Mouse (Mus musculus) midbrain, embryonic 12.5 days (tissue): ENCODE results near the gene Dock6. TPM values are rescaled to one million over a fixed set of nuclear protein-coding genes. Genes with fewer than 3 reads are reported as not detected.
"Not testable (repeated sequence)": the region's sequence is repeated elsewhere in the genome, so short reads cannot be mapped to it uniquely, and the experiment has no call there.

Experiments used
- ATAC-seq: fragments of 200-750 bp; cut with Nextera tagmentation; 2 replicates; pipeline ENCODE4 v1.8.0; 2017; ENCODE audit warnings: low read depth, moderate TSS enrichment, moderate library complexity; ENCODE audit not compliant: low FRiP score
- H3K27ac ChIP-seq: fragments of 300-500 bp; sonication (generic); replicated peaks from 2 replicates; pipeline ENCODE4 v1.5.1; 2016; ENCODE audit warnings: mild to moderate bottlenecking
- H3K27me3 ChIP-seq: fragments of 300-500 bp; sonication (generic); 2 replicates; pipeline ENCODE4 v1.6.1; 2016; ENCODE audit warnings: mild to moderate bottlenecking
- H3K36me3 ChIP-seq: fragments of 300-500 bp; sonication (generic); 2 replicates; pipeline ENCODE4 v1.6.1; 2016
- H3K4me1 ChIP-seq: fragments of 300-500 bp; sonication (generic); 2 replicates; pipeline ENCODE4 v1.6.1; 2016
- H3K4me2 ChIP-seq: fragments of 300-500 bp; sonication (generic); replicated peaks from 2 replicates; pipeline ENCODE4 v1.6.1; 2016; ENCODE audit warnings: mild to moderate bottlenecking, moderate library complexity
- H3K4me3 ChIP-seq: fragments of 300-500 bp; sonication (generic); 2 replicates; pipeline ENCODE4 v1.5.1; 2016; ENCODE audit warnings: mild to moderate bottlenecking
- H3K9ac ChIP-seq: fragments of 300-500 bp; sonication (generic); replicated peaks from 2 replicates; pipeline ENCODE4 v1.6.1; 2016; ENCODE audit warnings: mild to moderate bottlenecking, moderate library complexity
- H3K9me3 ChIP-seq: fragments of 300-500 bp; sonication (generic); 2 replicates; pipeline ENCODE4 v1.6.1; 2016; ENCODE audit warnings: mild to moderate bottlenecking
- WGBS: fragments of 180-500 bp; shearing (Covaris S2); methylation state at CpG from one replicate; pipeline ENCODE4 v1.1.7; 2016; 5-methylcytosine and 5-hydroxymethylcytosine counted together
- polyA plus RNA-seq: library from polyadenylated mRNA; unstranded; fragments of >200 nt; fragmentation: Nextera tagmentation; extraction: Ambion mirVana; gene quantifications from 2 replicates; pipeline ENCODE4 v1.2.1, GENCODE M21; 2016

The Dock6 gene
- polyA plus RNA-seq = 20.0 and 24.5 TPM in 2 replicates

GRCm38 (mm10) chr9:21852128-21853091, at the start of gene Dock6:
Dock6 (minus strand) TSS chr9:21852635.
- peak; percentile 89 for ATAC-seq
- WGBS = under 1% methylated on average over 68 of the region's 68 CpGs
- Histone ChIP-seq H3K27me3 (no peaks in the 10 kb centered on the region), H3K9ac (peak within 1 kb of the TSS; percentile 61), H3K4me2 (peak within 1 kb of the TSS; percentile 62), H3K4me3 (peak within 1 kb of the TSS; percentile 60), H3K9me3 (no peaks in the 10 kb centered on the region), H3K4me1 (peaks cover 18% of the 10 kb centered on the region), H3K27ac (peak within 1 kb of the TSS; percentile 55), H3K36me3 (no peaks in the 10 kb centered on the region)

GRCm38 (mm10) chr9:21901223-21901820, 48.9 kb upstream of the Dock6 start:
- Histone ChIP-seq H3K4me1 (peaks cover 4% of the 10 kb centered on the region; the same call in 1 of the 2 replicates), H3K9ac (peak overlapping the region; percentile 28; the same call in 1 of the 2 replicates), H3K9me3 (no peaks in the 10 kb centered on the region), H3K4me3 (peak overlapping the region; percentile 48), H3K4me2 (peak overlapping the region; percentile 60), H3K27me3 (peaks cover 29% of the 10 kb centered on the region), H3K27ac (no peak overlapping the region), H3K36me3 (no peaks in the 10 kb centered on the region)
- ATAC-seq = peak; percentile 87
- 14% methylated on average over 10 of the region's 10 CpGs for WGBS

DNA sequence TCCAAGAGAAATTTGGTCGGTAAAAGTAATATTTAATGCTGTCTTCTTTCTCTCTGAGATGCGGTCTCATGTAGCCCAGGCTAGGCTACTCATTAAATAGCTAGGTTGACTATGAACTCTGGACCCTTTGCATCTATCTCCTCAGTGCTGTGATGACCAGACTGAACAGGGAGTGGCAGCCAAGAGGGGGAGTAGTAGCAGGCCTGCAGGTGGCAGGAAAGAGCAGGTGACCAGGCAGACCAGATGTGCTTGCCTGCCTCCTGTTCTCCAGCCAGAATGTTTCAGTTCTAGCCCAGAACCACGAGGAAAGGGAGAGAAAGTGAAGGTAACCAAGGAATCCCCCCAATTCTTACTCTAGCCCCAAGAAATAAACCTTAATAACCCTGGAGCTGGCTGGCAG, 36.8 kb upstream of the Dock6 start:
- 64% methylated on average over 3 of the region's 3 CpGs for WGBS
- Histone ChIP-seq H3K36me3 (no peaks in the 10 kb centered on the region), H3K9me3 (no peaks in the 10 kb centered on the region), H3K4me3 (no peak overlapping the region), H3K4me1 (no peaks in the 10 kb centered on the region), H3K27ac (no peak overlapping the region), H3K27me3 (0 out of 2 replicates have a peak, but pooled peaks cover 11% of the 10 kb centered on the region), H3K9ac (no peak overlapping the region), H3K4me2 (no peak overlapping the region)
- no peak for ATAC-seq

DNA sequence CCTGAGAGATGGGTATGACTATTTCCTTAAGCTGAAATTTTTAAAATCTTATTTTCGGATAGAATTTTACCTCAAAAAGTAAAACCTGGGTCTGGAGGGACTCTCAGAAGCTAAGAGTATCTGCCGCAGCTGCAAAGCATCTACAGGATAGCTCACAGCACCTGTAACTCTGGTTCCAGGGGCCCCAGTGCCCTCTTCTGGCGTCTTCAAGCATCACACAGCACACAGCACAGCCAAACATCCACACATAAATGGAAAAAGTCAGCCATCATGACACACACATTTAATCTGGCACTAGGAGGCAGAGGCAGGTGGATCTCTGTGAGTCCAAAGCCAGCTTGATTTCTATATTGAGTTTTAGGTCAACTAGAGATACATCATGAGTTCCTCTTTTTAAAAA, 24.2 kb upstream of the Dock6 start:
- peaks cover 4% of the 10 kb centered on the region; the same call in 1 of the 2 replicates for H3K9me3 ChIP-seq
- no peaks in the 10 kb centered on the region for H3K36me3 ChIP-seq
- no peak for ATAC-seq
- no peak overlapping the region for H3K4me2 ChIP-seq
- H3K27me3 ChIP-seq = 0 out of 2 replicates have a peak, but pooled peaks cover 4% of the 10 kb centered on the region
- no peak overlapping the region for H3K4me3 ChIP-seq
- H3K9ac ChIP-seq = no peak overlapping the region
- no peak overlapping the region for H3K27ac ChIP-seq
- H3K4me1 ChIP-seq = no peaks in the 10 kb centered on the region
- WGBS = 63% methylated on average over 3 of the region's 3 CpGs

GRCm38 (mm10) chr9:21872204-21872603, 19.8 kb upstream of the Dock6 start:
- H3K27me3 ChIP-seq = 0 out of 2 replicates have a peak, but pooled peaks cover 4% of the 10 kb centered on the region
- no peak overlapping the region for H3K4me3 ChIP-seq
- H3K4me1 ChIP-seq = 0 out of 2 replicates have a peak, but pooled peaks cover 3% of the 10 kb centered on the region
- no peak overlapping the region for H3K27ac ChIP-seq
- no peaks in the 10 kb centered on the region for H3K9me3 ChIP-seq
- no peak for ATAC-seq
- H3K4me2 ChIP-seq = no peak overlapping the region
- no peaks in the 10 kb centered on the region for H3K36me3 ChIP-seq
- WGBS = 55% methylated on average over 4 of the region's 4 CpGs
- H3K9ac ChIP-seq = no peak overlapping the region

- Histone ChIP-seq H3K4me3 (no peak overlapping the region), H3K9ac (no peak overlapping the region), H3K27me3 (0 out of 2 replicates have a peak, but pooled peaks cover 4% of the 10 kb centered on the region), H3K9me3 (no peaks in the 10 kb centered on the region), H3K27ac (no peak overlapping the region), H3K4me2 (peak overlapping the region; percentile 35), H3K36me3 (no peaks in the 10 kb centered on the region), H3K4me1 (0 out of 2 replicates have a peak, but pooled peaks cover 3% of the 10 kb centered on the region)
- WGBS = 18% methylated on average over 20 of the region's 20 CpGs
- 0 out of 2 replicates have a peak, but pooled peaks have one; percentile 54 for ATAC-seq
Observed at GRCm38 (mm10) chr9:21870879-21871524, 18.6 kb upstream of the Dock6 start.

DNA sequence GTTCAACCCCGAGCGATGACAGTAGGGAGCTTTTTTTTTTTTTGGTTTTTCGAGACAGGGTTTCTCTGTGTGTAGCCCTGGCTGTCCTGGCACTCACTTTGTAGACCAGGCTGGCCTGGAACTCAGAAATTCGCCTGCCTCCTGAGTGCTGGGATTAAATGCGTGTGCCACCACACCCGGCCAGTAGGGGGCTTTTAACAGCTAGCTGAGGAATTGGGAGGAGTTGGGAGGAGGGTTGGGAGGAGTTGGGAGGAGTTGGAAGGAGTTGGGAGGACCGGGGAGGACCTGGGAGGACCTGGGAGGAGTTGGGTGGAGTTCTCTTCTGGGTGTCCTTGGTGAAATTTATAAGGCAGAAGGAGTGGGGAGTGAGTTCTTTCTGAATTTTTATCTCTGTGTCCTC, 16.9 kb upstream of the Dock6 start:
- not testable (repeated sequence) for H3K4me1 ChIP-seq, H3K9me3 ChIP-seq, H3K27me3 ChIP-seq, H3K4me3 ChIP-seq, H3K27ac ChIP-seq, ATAC-seq, H3K9ac ChIP-seq, H3K36me3 ChIP-seq, H3K4me2 ChIP-seq
- WGBS = 54% methylated on average over 7 of the region's 7 CpGs

DNA sequence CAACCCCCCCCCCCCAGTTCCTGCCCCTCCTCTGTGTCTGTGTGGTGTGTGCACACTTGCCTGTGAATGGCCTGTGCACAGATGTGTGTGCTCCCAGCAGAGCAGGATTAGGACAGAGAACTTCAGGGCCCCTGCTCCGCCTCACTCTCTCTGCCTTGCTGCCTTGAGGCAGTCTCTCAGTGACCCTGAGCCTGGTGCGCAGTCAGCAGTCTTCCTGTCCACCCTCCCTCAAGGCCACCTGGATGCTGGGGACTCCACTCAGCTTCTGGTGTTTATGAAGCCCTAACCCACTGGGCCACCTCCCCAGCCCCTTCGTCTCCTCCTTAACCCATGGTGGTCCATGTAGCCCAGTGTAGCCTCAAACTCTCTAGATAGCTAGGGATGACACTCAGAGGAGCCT, 15.3 kb upstream of the Dock6 start:
- no peak for ATAC-seq
- Histone ChIP-seq H3K4me3 (no peak overlapping the region), H3K36me3 (no peaks in the 10 kb centered on the region), H3K9ac (no peak overlapping the region), H3K4me1 (0 out of 2 replicates have a peak, but pooled peaks cover 3% of the 10 kb centered on the region), H3K4me2 (no peak overlapping the region), H3K27ac (no peak overlapping the region), H3K27me3 (0 out of 2 replicates have a peak, but pooled peaks cover 4% of the 10 kb centered on the region), H3K9me3 (no peaks in the 10 kb centered on the region)
- 83% methylated on average over 3 of the region's 3 CpGs for WGBS

DNA sequence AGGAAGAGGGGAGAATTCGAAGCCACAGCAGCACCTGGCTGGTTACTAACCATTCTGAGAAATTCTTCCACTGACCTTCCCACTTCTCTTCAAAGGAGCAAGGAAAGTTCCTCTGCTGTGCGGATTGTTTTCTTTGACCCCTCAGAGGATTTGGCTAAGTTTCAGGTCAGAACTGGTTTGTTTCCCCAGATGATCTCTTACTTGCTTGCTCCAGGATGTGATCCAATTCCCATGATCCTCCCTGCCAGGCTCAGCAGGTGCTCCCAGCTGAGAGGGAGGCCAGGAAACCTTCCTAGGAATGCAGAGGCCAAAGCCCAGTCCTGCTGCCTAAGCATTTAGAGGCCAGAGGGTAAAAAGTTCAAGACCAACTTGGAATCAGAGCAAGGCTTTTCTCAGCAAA, 14.2 kb upstream of the Dock6 start:
- Histone ChIP-seq H3K4me1 (0 out of 2 replicates have a peak, but pooled peaks cover 3% of the 10 kb centered on the region), H3K27me3 (no peaks in the 10 kb centered on the region), H3K27ac (no peak overlapping the region), H3K4me2 (no peak overlapping the region), H3K9me3 (no peaks in the 10 kb centered on the region), H3K36me3 (no peaks in the 10 kb centered on the region), H3K4me3 (no peak overlapping the region), H3K9ac (no peak overlapping the region)
- WGBS = 68% methylated on average over 2 of the region's 2 CpGs
- no peak for ATAC-seq

- Histone ChIP-seq H3K4me3 (no peak overlapping the region), H3K4me1 (0 out of 2 replicates have a peak, but pooled peaks cover 2% of the 10 kb centered on the region), H3K9me3 (0 out of 2 replicates have a peak, but pooled peaks cover 2% of the 10 kb centered on the region), H3K27me3 (no peaks in the 10 kb centered on the region), H3K9ac (no peak overlapping the region), H3K27ac (no peak overlapping the region), H3K36me3 (no peaks in the 10 kb centered on the region), H3K4me2 (no peak overlapping the region)
- 70% methylated on average over 5 of the region's 5 CpGs for WGBS
- ATAC-seq = no peak
Observed at GRCm38 (mm10) chr9:21865673-21866398, 13.4 kb upstream of the Dock6 start.

- Histone ChIP-seq H3K27me3 (no peaks in the 10 kb centered on the region), H3K4me1 (no peaks in the 10 kb centered on the region), H3K9ac (no peak overlapping the region), H3K4me3 (no peak overlapping the region), H3K27ac (no peak overlapping the region), H3K36me3 (no peaks in the 10 kb centered on the region), H3K9me3 (0 out of 2 replicates have a peak, but pooled peaks cover 2% of the 10 kb centered on the region), H3K4me2 (no peak overlapping the region)
- WGBS = 81% methylated on average over 1 of the region's 1 CpGs
- no peak for ATAC-seq
Observed at GRCm38 (mm10) chr9:21862181-21862580, 9.7 kb upstream of the Dock6 start.
